Mouse (Mus musculus): ENCODE measurements around the gene Neurod2. TPM values are rescaled to one million over a fixed set of nuclear protein-coding genes. Genes with fewer than 3 reads are reported as not detected.

Neurod2 gene
- polyA plus RNA-seq, 1 experiment = not detected

DNA sequence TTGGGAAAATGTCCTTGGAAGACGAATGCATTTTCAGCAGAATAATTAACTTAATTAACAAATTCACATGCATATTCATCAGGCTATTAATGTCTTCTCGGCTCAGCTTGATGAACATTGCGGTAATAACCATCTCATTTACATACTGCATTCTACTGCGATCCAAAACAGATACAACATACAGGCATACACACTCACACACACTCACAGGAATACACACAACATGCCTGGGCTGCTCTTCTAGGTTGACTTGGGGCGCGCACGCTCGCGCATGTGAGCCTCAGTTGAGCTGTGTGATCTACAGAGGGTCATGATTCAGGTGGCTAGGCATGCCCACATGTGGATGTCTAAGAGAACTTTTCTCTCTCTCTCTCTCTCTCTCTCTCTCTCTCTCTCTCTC lies 45.7 kb downstream of the Neurod2 start:
- Histone ChIP-seq H3K27ac (ENCODE audit: insufficient read depth, low read length) (no peak overlapping the region), H3K4me3 (ENCODE audit: insufficient read depth, low read length) (no peak overlapping the region)
- no peak for TF ChIP-seq POLR2A (IDR thresholded peaks at IDR 0.05; ENCODE audit: low read depth, low read length)
- no peak for TF ChIP-seq CTCF (IDR thresholded peaks at IDR 0.05; ENCODE audit: borderline replicate concordance, insufficient read depth, low read length)

More for the DNA sequence above, 45.7 kb downstream of the Neurod2 start:
- H3K4me1 ChIP-seq (ENCODE audit: control insufficient read depth, insufficient read depth, low read length) = no peaks in the 10 kb centered on the region

Other genes with a start within 250 kb of the Neurod2 start
- gene Fbxl20, start 179.2 kb downstream of the Neurod2 start, polyA plus RNA-seq (2011; ENCODE audit: insufficient read length, low read depth, missing spikeins) = 30.3 and 34.0 TPM in 2 replicates
- gene Med1, start 136.4 kb downstream of the Neurod2 start, polyA plus RNA-seq (2011; ENCODE audit: insufficient read length, low read depth, missing spikeins) = 52.2 and 59.7 TPM in 2 replicates
- 41.8 and 42.0 TPM in 2 replicates for gene Cdk12, start 126.6 kb downstream of the Neurod2 start, polyA plus RNA-seq (2011; ENCODE audit: insufficient read length, low read depth, missing spikeins)
- not detected in 2 replicates for gene Ppp1r1b, start 18.8 kb upstream of the Neurod2 start, polyA plus RNA-seq (2011; ENCODE audit: insufficient read length, low read depth, missing spikeins)
- gene Stard3, start 28.7 kb upstream of the Neurod2 start, polyA plus RNA-seq (2011; ENCODE audit: insufficient read length, low read depth, missing spikeins) = 14.9 and 18.5 TPM in 2 replicates
- not detected in 2 replicates for gene Tcap, start 54.2 kb upstream of the Neurod2 start, polyA plus RNA-seq (2011; ENCODE audit: insufficient read length, low read depth, missing spikeins)
- not detected in 2 replicates for gene Pnmt, start 56.8 kb upstream of the Neurod2 start, polyA plus RNA-seq (2011; ENCODE audit: insufficient read length, low read depth, missing spikeins)
- gene Pgap3, start 70.8 kb upstream of the Neurod2 start, polyA plus RNA-seq (2011; ENCODE audit: insufficient read length, low read depth, missing spikeins) = 3.6 and 4.1 TPM in 2 replicates
- gene Erbb2, start 82.8 kb upstream of the Neurod2 start, polyA plus RNA-seq (2011; ENCODE audit: insufficient read length, low read depth, missing spikeins) = 15.3 and 17.8 TPM in 2 replicates
- 47.2 and 54.3 TPM in 2 replicates for gene Mien1, start 109.3 kb upstream of the Neurod2 start, polyA plus RNA-seq (2011; ENCODE audit: insufficient read length, low read depth, missing spikeins)
- not detected in 2 replicates for gene Grb7, start 116.7 kb upstream of the Neurod2 start, polyA plus RNA-seq (2011; ENCODE audit: insufficient read length, low read depth, missing spikeins)
- gene Ikzf3, start 216.4 kb upstream of the Neurod2 start, polyA plus RNA-seq (2011; ENCODE audit: insufficient read length, low read depth, missing spikeins) = not detected in 2 replicates
- not detected in 2 replicates for gene Zpbp2, start 221.4 kb upstream of the Neurod2 start, polyA plus RNA-seq (2011; ENCODE audit: insufficient read length, low read depth, missing spikeins)

All from embryonic fibroblast, embryonic 13.5 days (primary cell).